Mouse (Mus musculus): Measurements from ENCODE around the gene Hadha.

Gene Hadha

GRCm38 (mm10) chr5:30154474-30155394, at the start of gene Hadha, which contains the start of gene Hadhb:
Gene Hadha, minus strand, starts transcription at chr5:30155162.
Gene Hadhb, plus strand, starts transcription at chr5:30155248.
- peak; percentile 97 for DNase-seq (ENCODE audit: low read depth, low spot score)

GRCm38 (mm10) chr5:30204441-30204840, 49.5 kb upstream of the Hadha start:
- no peak for DNase-seq (ENCODE audit: low read depth, low spot score)

GRCm38 (mm10) chr5:30203216-30203885, 48.4 kb upstream of the Hadha start:
- DNase-seq (ENCODE audit: low read depth, low spot score), result peak; percentile 65

- peak; percentile 61 for DNase-seq (ENCODE audit: low read depth, low spot score)
Observed at GRCm38 (mm10) chr5:30202221-30202620, 47.3 kb upstream of the Hadha start.

- DNase-seq (ENCODE audit: low read depth, low spot score), result peak; percentile 63
Observed at GRCm38 (mm10) chr5:30201521-30201920, 46.6 kb upstream of the Hadha start.

- DNase-seq (ENCODE audit: low read depth, low spot score), result peak; percentile 63
Observed at GRCm38 (mm10) chr5:30198257-30198656, 43.3 kb upstream of the Hadha start.

GRCm38 (mm10) chr5:30195340-30195739, 40.4 kb upstream of the Hadha start:
- no peak for DNase-seq (ENCODE audit: low read depth, low spot score)

GRCm38 (mm10) chr5:30192452-30192851, 37.5 kb upstream of the Hadha start:
- DNase-seq (ENCODE audit: low read depth, low spot score), result peak; percentile 30

- DNase-seq (ENCODE audit: low read depth, low spot score), result no peak
Observed at GRCm38 (mm10) chr5:30187687-30188485, 32.9 kb upstream of the Hadha start.

- no peak for DNase-seq (ENCODE audit: low read depth, low spot score)
Observed at GRCm38 (mm10) chr5:30175811-30176210, 20.8 kb upstream of the Hadha start.

- DNase-seq (ENCODE audit: low read depth, low spot score), result no peak
Observed at GRCm38 (mm10) chr5:30172931-30173692, 18.1 kb upstream of the Hadha start.

- no peak for DNase-seq (ENCODE audit: low read depth, low spot score)
Observed at GRCm38 (mm10) chr5:30172115-30172514, 17.2 kb upstream of the Hadha start.

GRCm38 (mm10) chr5:30170303-30170940, 15.5 kb upstream of the Hadha start:
- no peak for DNase-seq (ENCODE audit: low read depth, low spot score)

- no peak for DNase-seq (ENCODE audit: low read depth, low spot score)
Observed at GRCm38 (mm10) chr5:30165234-30165946, 10.4 kb upstream of the Hadha start.

GRCm38 (mm10) chr5:30162339-30162738, 7.4 kb upstream of the Hadha start:
- no peak for DNase-seq (ENCODE audit: low read depth, low spot score)

- DNase-seq (ENCODE audit: low read depth, low spot score), result no peak
Observed at GRCm38 (mm10) chr5:30161836-30162235, 6.9 kb upstream of the Hadha start.

- DNase-seq (ENCODE audit: low read depth, low spot score), result no peak
Observed at GRCm38 (mm10) chr5:30159601-30160000, 4.6 kb upstream of the Hadha start.

- DNase-seq (ENCODE audit: low read depth, low spot score), result peak; percentile 73
Observed at GRCm38 (mm10) chr5:30155821-30156629, 1.1 kb upstream of the Hadha start.

- DNase-seq (ENCODE audit: low read depth, low spot score), result no peak
Observed at GRCm38 (mm10) chr5:30155395-30155792, 432 bp upstream of the Hadha start.
